Mouse (Mus musculus) olfactory bulb, adult 2 months (tissue): ENCODE measurements around the gene Mettl6. TPM values are rescaled to one million over a fixed set of nuclear protein-coding genes. Genes with fewer than 3 reads are reported as not detected.

Experiments
- H3K27ac ChIP-seq: fragments of 200-500 bp; 2 replicates; pipeline ENCODE4 v1.5.1; 2012; ENCODE audit warnings: low read depth, low read length; ENCODE audit not compliant: insufficient read depth
- H3K4me1 ChIP-seq: fragments of 200-500 bp; 2 replicates; pipeline ENCODE4 v1.6.1; 2012; ENCODE audit warnings: low read length; ENCODE audit not compliant: control insufficient read depth, insufficient read depth
- H3K4me3 ChIP-seq: fragments of 200-500 bp; 2 replicates; pipeline ENCODE4 v1.5.1; 2012; ENCODE audit warnings: mild to moderate bottlenecking, low read depth, low read length, moderate library complexity; ENCODE audit not compliant: insufficient read depth
- CTCF ChIP-seq: fragments of 200-500 bp; IDR thresholded peaks from 2 replicates; pipeline ENCODE4 v1.5.1; 2012; ENCODE audit warnings: low read depth, mild to moderate bottlenecking, low read length, moderate library complexity; ENCODE audit not compliant: insufficient read depth
- POLR2A ChIP-seq: fragments of 200-500 bp; IDR thresholded peaks from 2 replicates; pipeline ENCODE4 v1.6.1; 2012; ENCODE audit warnings: mild to moderate bottlenecking, low read depth, low read length, moderate library complexity; ENCODE audit not compliant: insufficient read depth
- WGBS: fragments of 180-500 bp; shearing (Covaris S2); methylation state at CpG from one replicate; pipeline ENCODE4 v1.1.7; 2018; 5-methylcytosine and 5-hydroxymethylcytosine counted together
- polyA plus RNA-seq: library from polyadenylated mRNA; stranded (reverse); fragments of >200 nt; gene quantifications from 2 replicates; pipeline ENCODE4 v1.2.4, GENCODE M21; 2012; ENCODE audit warnings: low replicate concordance; ENCODE audit not compliant: missing spikeins, insufficient read depth, insufficient read length

The Mettl6 gene
- polyA plus RNA-seq, 1 experiment, result not detected

- Histone ChIP-seq H3K4me3 (no peak overlapping the region), H3K4me1 (peaks cover 19% of the 10 kb centered on the region), H3K27ac (no peak overlapping the region)
- TF ChIP-seq CTCF (no peak), POLR2A (no peak)
- WGBS, result 42% methylated on average over 15 of the region's 15 CpGs
Measured at GRCm38 (mm10) chr14:31428211-31429003, 66.4 kb downstream of the Mettl6 start.

Other genes with a start within 250 kb of the Mettl6 start
- not detected in 2 replicates for gene Phf7, start 243.7 kb downstream of the Mettl6 start, polyA plus RNA-seq
- not detected in 2 replicates for gene Bap1, start 243.6 kb downstream of the Mettl6 start, polyA plus RNA-seq
- gene Dnah1, start 171.1 kb downstream of the Mettl6 start, polyA plus RNA-seq, result not detected in 2 replicates
- not detected in 2 replicates for gene Capn7, start 158.4 kb downstream of the Mettl6 start, polyA plus RNA-seq
- not detected in 2 replicates for gene Sh3bp5, start 59.0 kb downstream of the Mettl6 start, polyA plus RNA-seq
- gene Eaf1, start 641 bp downstream of the Mettl6 start, polyA plus RNA-seq, result not detected in 2 replicates
- gene Colq, start 96.3 kb upstream of the Mettl6 start, polyA plus RNA-seq, result not detected in 2 replicates
- gene Gm49387, start 145.8 kb upstream of the Mettl6 start, polyA plus RNA-seq, result not detected in 2 replicates
- not detected in 2 replicates for gene Btd, start 146.0 kb upstream of the Mettl6 start, polyA plus RNA-seq
- not detected in 2 replicates for gene Hacl1, start 146.2 kb upstream of the Mettl6 start, polyA plus RNA-seq